28 mouse cellular contexts compared by ENCODE assay signal in genomic region chr13:64457225-64457978, GRCm38 (mm10). TPM values are rescaled to one million over a fixed set of nuclear protein-coding genes. Genes with fewer than 3 reads are reported as not detected.
DNase-seq lines count a peak whose midpoint lies in the region; ATAC-seq and TF ChIP-seq lines count a peak whose summit lies in the region.
"Not testable (repeated sequence)": the region's sequence is repeated elsewhere in the genome, so short reads cannot be mapped to it uniquely, and the experiment has no call there.
"Had no signal": no experiment of that assay in that cellular context is flagged by ENCODE, and none has a peak within 500 bp of the region (broad histone marks: within the 10 kb centered on the region; RNA-seq: fewer than 3 reads in every experiment).

No protein-coding gene starts in this region.

- H3K4me2 ChIP-seq in kidney, embryonic 15.5 days; stomach, embryonic 16.5 days (ENCODE audit: low read depth, low read length): not testable (repeated sequence)
- peak overlapping the region; percentile 44 for H3K4me2 ChIP-seq in liver, embryonic 12.5 days
- peak overlapping the region; percentile 55 for H3K4me2 ChIP-seq in liver, embryonic 15.5 days

- H3K27me3 ChIP-seq in E14TG2a.4 (ENCODE audit: insufficient read depth, low read length), result peaks cover 25% of the 10 kb centered on the region
- not testable (repeated sequence) for H3K27me3 ChIP-seq in kidney, embryonic 15.5 days; liver, embryonic 12.5 days (replicated peaks); liver, embryonic 15.5 days; stomach, embryonic 16.5 days (ENCODE audit: control insufficient read depth, insufficient read depth, low read length)

- peak; percentile 72 for DNase-seq in heart, adult 11 months

- H3K9me3 ChIP-seq in E14TG2a.4 (ENCODE audit: low read length); kidney, embryonic 15.5 days (replicated peaks); liver, embryonic 12.5 days (replicated peaks); liver, embryonic 15.5 days (replicated peaks); stomach, embryonic 16.5 days (replicated peaks; ENCODE audit: control insufficient read depth, low read length): not testable (repeated sequence)

- not testable (repeated sequence) for TF ChIP-seq CTCF in E14TG2a.4 (conservative IDR thresholded peaks at IDR 0.05; ENCODE audit: low read length)

- 89% methylated on average over 19 of the region's 19 CpGs for WGBS in kidney, embryonic 15.5 days
- WGBS in liver, embryonic 12.5 days (ENCODE audit: insufficient replicate concordance), result 62% methylated on average over 19 of the region's 19 CpGs
- WGBS in liver, embryonic 15.5 days (ENCODE audit: insufficient replicate concordance), result 56% methylated on average over 19 of the region's 19 CpGs
- 80% methylated on average over 19 of the region's 19 CpGs for WGBS in stomach, embryonic 16.5 days

- H3K4me1 ChIP-seq in E14TG2a.4 (replicated peaks; ENCODE audit: low read depth, low read length), result peaks cover 21% of the 10 kb centered on the region
- not testable (repeated sequence) for H3K4me1 ChIP-seq in kidney, embryonic 15.5 days; stomach, embryonic 16.5 days (ENCODE audit: control insufficient read depth, insufficient read depth, low read length)
- H3K4me1 ChIP-seq in liver, embryonic 12.5 days, result peaks cover 32% of the 10 kb centered on the region
- H3K4me1 ChIP-seq in liver, embryonic 15.5 days (replicated peaks), result peaks cover 30% of the 10 kb centered on the region

- not testable (repeated sequence) for H3K36me3 ChIP-seq in E14TG2a.4 (ENCODE audit: insufficient read depth, low read length); kidney, embryonic 15.5 days; liver, embryonic 12.5 days; liver, embryonic 15.5 days (replicated peaks); stomach, embryonic 16.5 days (ENCODE audit: control insufficient read depth, insufficient read depth, low read length)

- not testable (repeated sequence) for H3K9ac ChIP-seq in kidney, embryonic 15.5 days; liver, embryonic 12.5 days; liver, embryonic 15.5 days; stomach, embryonic 16.5 days (ENCODE audit: low read length)

- ATAC-seq in cerebellum, adult (ENCODE audit: insufficient number of reproducible peaks, low FRiP score, low TSS enrichment), result 0 out of 2 replicates have a peak, but pooled peaks have one; percentile 27
- peak; percentile 70; the same call in 1 of the 2 replicates for ATAC-seq in kidney, embryonic 15.5 days (replicated peaks; ENCODE audit: low FRiP score)
- ATAC-seq in liver, embryonic 12.5 days, result peak; percentile 97
- peak; percentile 98 for ATAC-seq in liver, embryonic 15.5 days (ENCODE audit: insufficient read depth)
- ATAC-seq in megakaryocyte progenitor cell, adult 5-6 weeks (replicated peaks; ENCODE audit: poor library complexity), result peak; percentile 60; the same call in 1 of the 2 replicates
- peak; percentile 25; the same call in 1 of the 2 replicates for ATAC-seq in stomach, embryonic 16.5 days (ENCODE audit: insufficient read depth, low FRiP score)

- H3K4me3 ChIP-seq in E14TG2a.4 (replicated peaks; ENCODE audit: low read length), result peak overlapping the region; percentile 72
- not testable (repeated sequence) for H3K4me3 ChIP-seq in kidney, embryonic 15.5 days (replicated peaks); liver, embryonic 12.5 days; liver, embryonic 15.5 days (replicated peaks); stomach, embryonic 16.5 days (replicated peaks; ENCODE audit: low read length)

- H3K27ac ChIP-seq in kidney, embryonic 15.5 days; stomach, embryonic 16.5 days (ENCODE audit: low read length): not testable (repeated sequence)
- peak overlapping the region; percentile 56 for H3K27ac ChIP-seq in liver, embryonic 12.5 days
- peak overlapping the region; percentile 56 for H3K27ac ChIP-seq in liver, embryonic 15.5 days (replicated peaks)

RNA-seq across cellular contexts. Expression of gene Cdk20, which starts 25.3 kb away (rescaled TPM):
- polyA plus RNA-seq in kidney, embryonic 15.5 days (2015; fragmentation: Nextera tagmentation; extraction: Ambion mirVana), result 10.4 and 12.8 TPM in 2 replicates
- polyA plus RNA-seq in liver, embryonic 12.5 days (2016; fragmentation: Nextera tagmentation; extraction: Ambion mirVana), result 5.2 and 5.5 TPM in 2 replicates
- 3.4 and 5.1 TPM in 2 replicates for polyA plus RNA-seq in liver, embryonic 15.5 days (2015; fragmentation: Nextera tagmentation; extraction: Ambion mirVana)
- 0.44 and 3.3 TPM in 2 replicates for total RNA-seq in megakaryocyte progenitor cell, adult 5-6 weeks (2015)
- 1.7 and 2.7 TPM in 2 replicates for total RNA-seq in megakaryocyte progenitor cell, adult 5-6 weeks (2017)
- polyA plus RNA-seq in stomach, embryonic 16.5 days (2015; fragmentation: Nextera tagmentation; extraction: Ambion mirVana), result 10.1 and 12.9 TPM in 2 replicates

RNA-seq across cellular contexts. Expression of gene Fam240b, which starts 40.2 kb away (rescaled TPM):
- not detected in 2 replicates for polyA plus RNA-seq in kidney, embryonic 15.5 days (2015; fragmentation: Nextera tagmentation; extraction: Ambion mirVana)
- polyA plus RNA-seq in liver, embryonic 12.5 days (2016; fragmentation: Nextera tagmentation; extraction: Ambion mirVana), result not detected in 2 replicates
- polyA plus RNA-seq in liver, embryonic 15.5 days (2015; fragmentation: Nextera tagmentation; extraction: Ambion mirVana), result not detected in 2 replicates
- not detected in 2 replicates for total RNA-seq in megakaryocyte progenitor cell, adult 5-6 weeks (2015)
- not detected in 2 replicates for total RNA-seq in megakaryocyte progenitor cell, adult 5-6 weeks (2017)
- polyA plus RNA-seq in stomach, embryonic 16.5 days (2015; fragmentation: Nextera tagmentation; extraction: Ambion mirVana), result 0.15 TPM in 1 of 2 replicates, not detected in the other
- total RNA-seq: adrenal gland, adult 8-10 months; adrenal gland, postnatal 25 days; G1E; heart, adult 2 months; heart, postnatal 14 days; heart, postnatal 4 days; hindbrain, postnatal 0 days had no signal
- polyA plus RNA-seq: activated CD4-positive, CD25-positive, alpha-beta regulatory T cell, adult 4 months; brain, embryonic 14.5 days; embryonic facial prominence, embryonic 11.5 days; embryonic facial prominence, embryonic 14.5 days; forebrain, embryonic 12.5 days; forebrain, embryonic 15.5 days; G1E; gonadal fat pad, adult 2 months; heart, adult 2 months; heart, embryonic 10.5 days; heart, embryonic 13.5 days; heart, embryonic 16.5 days; hindbrain, embryonic 11.5 days; hindbrain, embryonic 14.5 days; Patski had no signal

Comparison
In these comparisons a context has a peak if more than half of its experiments do, and no peak if none do; other contexts are left out.
1. ATAC-seq: peak in every context shown above with its lines; median percentile 98 in liver, embryonic 15.5 days; 97 in liver, embryonic 12.5 days; 70 in kidney, embryonic 15.5 days; 60 in megakaryocyte progenitor cell, adult 5-6 weeks; 27 in cerebellum, adult; 25 in stomach, embryonic 16.5 days.